Mouse (Mus musculus) heart, postnatal 0 days (tissue): ENCODE results near the gene Kif20b. TPM values are rescaled to one million over a fixed set of nuclear protein-coding genes. Genes with fewer than 3 reads are reported as not detected.

ENCODE experiments used
- ATAC-seq: fragments of 200-750 bp; cut with Nextera tagmentation; 2 replicates; pipeline ENCODE4 v1.8.0; 2017; ENCODE audit warnings: low read depth, moderate number of reproducible peaks, moderate library complexity; ENCODE audit not compliant: insufficient read depth
- DNase-seq: peaks from one replicate; pipeline ENCODE4 v3.0.0-alpha.2; 2016; ENCODE audit warnings: low spot score
- H3K27ac ChIP-seq: fragments of 300-500 bp; sonication (generic); 2 replicates; pipeline ENCODE4 v1.5.1; 2014; ENCODE audit warnings: low read depth, mild to moderate bottlenecking
- H3K27me3 ChIP-seq: fragments of 300-500 bp; sonication (generic); 2 replicates; pipeline ENCODE4 v1.6.1; 2014; ENCODE audit warnings: low read length, mixed read lengths; ENCODE audit not compliant: control insufficient read depth, insufficient read depth
- H3K36me3 ChIP-seq: fragments of 300-500 bp; sonication (generic); replicated peaks from 2 replicates; pipeline ENCODE4 v1.6.1; 2014; ENCODE audit warnings: low read length, mixed read lengths; ENCODE audit not compliant: control insufficient read depth, insufficient read depth
- H3K4me1 ChIP-seq: fragments of 300-500 bp; sonication (generic); 2 replicates; pipeline ENCODE4 v1.6.1; 2014; ENCODE audit warnings: antibody characterized with exemption; ENCODE audit not compliant: control insufficient read depth, insufficient read depth
- H3K4me2 ChIP-seq: fragments of 300-500 bp; sonication (generic); 2 replicates; pipeline ENCODE4 v1.6.1; 2014; ENCODE audit warnings: low read depth, mild to moderate bottlenecking, low read length, moderate library complexity
- H3K4me3 ChIP-seq: fragments of 300-500 bp; sonication (generic); 2 replicates; pipeline ENCODE4 v1.5.1; 2014; ENCODE audit warnings: low read depth, low read length
- H3K9ac ChIP-seq: fragments of 300-500 bp; sonication (generic); replicated peaks from 2 replicates; pipeline ENCODE4 v1.6.1; 2014; ENCODE audit warnings: low read depth, low read length, mixed read lengths
- H3K9me3 ChIP-seq: fragments of 300-500 bp; sonication (generic); replicated peaks from 2 replicates; pipeline ENCODE4 v1.6.1; 2016; ENCODE audit warnings: low read length; ENCODE audit not compliant: control insufficient read depth
- CTCF ChIP-seq: IDR thresholded peaks from 2 replicates; pipeline ENCODE4 v1.5.1; 2016; ENCODE audit warnings: antibody characterized with exemption, control low read depth, low read depth
- EP300 ChIP-seq: IDR thresholded peaks from 2 replicates; pipeline ENCODE4 v1.6.1; 2016; ENCODE audit warnings: antibody characterized with exemption, low read depth
- WGBS: fragments of 180-500 bp; shearing (Covaris S2); extraction: QIAGEN DNeasy Blood & Tissue Kit; methylation state at CpG from one replicate; pipeline ENCODE4 v1.1.7; 2014; 5-methylcytosine and 5-hydroxymethylcytosine counted together
- microRNA counts: library from miRNA; unstranded; fragments of <30 nt; microRNA quantifications from one replicate; lab custom pipeline; 2015
- microRNA-seq: library from miRNA; unstranded; fragments of <30 nt; microRNA quantifications from one replicate; pipeline ENCODE4, GENCODE M21; 2016
- polyA plus RNA-seq: library from polyadenylated mRNA; unstranded; fragments of >200 nt; fragmentation: Nextera tagmentation; extraction: Ambion mirVana; gene quantifications from 2 replicates; pipeline ENCODE4 v1.2.1, GENCODE M21; 2015
- total RNA-seq: library from RNA; depleted of rRNA; stranded (reverse); fragments of >200 nt; gene quantifications from 2 replicates; pipeline ENCODE4 v1.2.3, GENCODE M21; 2014; ENCODE audit warnings: low replicate concordance; rRNA removed

Gene Kif20b
- total and polyA plus RNA-seq, 2 experiments from 2014 or later: 2.3 to 12.9 TPM

GRCm38 (mm10) chr19:35018209-35018581 is 96.0 kb downstream of the Kif20b start:
- DNase-seq (no peak), ATAC-seq (no peak)
- H3K4me1 ChIP-seq: no peaks in the 10 kb centered on the region
- H3K9me3 ChIP-seq: no peaks in the 10 kb centered on the region
- H3K4me3 ChIP-seq: no peak overlapping the region
- no peaks in the 10 kb centered on the region for H3K27me3 ChIP-seq
- 55% methylated on average over 4 of the region's 4 CpGs for WGBS
- TF ChIP-seq CTCF (no peak), EP300 (no peak)
- no peaks in the 10 kb centered on the region for H3K36me3 ChIP-seq
- no peak overlapping the region for H3K27ac ChIP-seq
- H3K4me2 ChIP-seq: no peak overlapping the region
- H3K9ac ChIP-seq: no peak overlapping the region

MicroRNA genes within 50 kb of the gene (microRNA counts, 519-probe panel; counts per million panel counts)
- microRNA mmu-miR-1950 (lab: Ali Mortazavi, UCI): not detected

Small RNA genes within 50 kb of the gene (microRNA-seq; reads per million reads assigned to microRNA genes)
- gene Mir1950: 0.71 reads per million

Other genes starting within 250 kb of the Kif20b start
- 10.3 and 10.4 TPM in 2 replicates for gene Slc16a12, start 175.1 kb upstream of the Kif20b start, total RNA-seq
- 6.3 and 7.2 TPM in 2 replicates for gene Slc16a12, start 175.1 kb upstream of the Kif20b start, polyA plus RNA-seq
- 35.2 and 36.6 TPM in 2 replicates for gene Pank1, start 42.9 kb upstream of the Kif20b start, total RNA-seq
- 13.1 and 15.7 TPM in 2 replicates for gene Pank1, start 42.9 kb upstream of the Kif20b start, polyA plus RNA-seq